Mouse (Mus musculus): ENCODE results near the gene Wdfy3.

- TF ChIP-seq CTCF (IDR thresholded peaks at IDR 0.05; ENCODE audit: insufficient read depth, low read length) = no peak
- no peak for TF ChIP-seq POLR2A (IDR thresholded peaks at IDR 0.05; ENCODE audit: borderline replicate concordance, extremely low read depth, low read depth, low read length)
These were observed 174.6 kb downstream of the Wdfy3 start for GRCm38 (mm10) chr5:101895119-101895518.

All from lung, adult 2 months (tissue).